Mouse (Mus musculus): ENCODE data around the gene Fat4. TPM values are rescaled to one million over a fixed set of nuclear protein-coding genes. Genes with fewer than 3 reads are reported as not detected.

Gene Fat4
- polyA plus RNA-seq, 1 experiment from 2014 or later, result 15.2 TPM

DNA sequence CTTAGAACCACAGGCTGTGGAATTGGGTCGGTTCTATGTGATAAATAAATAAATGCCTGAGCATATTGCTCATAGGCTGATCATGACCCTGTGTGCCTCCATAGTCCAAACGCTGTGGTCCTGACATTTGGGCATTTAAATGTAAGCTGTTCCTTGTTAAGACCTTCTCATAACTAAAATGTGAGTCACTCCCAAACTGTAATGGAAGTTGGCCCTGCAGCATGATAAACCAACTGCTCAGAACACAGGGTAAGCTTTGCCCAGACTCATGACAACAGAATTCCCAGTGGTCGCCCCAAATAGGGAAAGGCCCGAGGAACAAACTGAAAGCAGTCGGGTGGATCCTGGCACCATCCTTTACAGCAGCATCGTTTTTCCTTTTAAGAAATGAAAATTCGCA lies 49.7 kb downstream of the Fat4 start:
- no peak overlapping the region for H3K4me2 ChIP-seq (ENCODE audit: low read depth, low read length, severe bottlenecking)
- DNase-seq (ENCODE audit: low spot score) (no peak), ATAC-seq (replicated peaks; ENCODE audit: low FRiP score) (no peak)
- H3K9me3 ChIP-seq (ENCODE audit: control insufficient read depth, low read length), result no peaks in the 10 kb centered on the region
- WGBS, result 89% methylated on average over 7 of the region's 7 CpGs
- H3K9ac ChIP-seq (ENCODE audit: low read length), result no peak overlapping the region
- H3K27ac ChIP-seq (ENCODE audit: low read depth, low read length), result no peak overlapping the region
- H3K27me3 ChIP-seq (ENCODE audit: control insufficient read depth, insufficient read depth, low read length), result no peaks in the 10 kb centered on the region
- no peaks in the 10 kb centered on the region for H3K36me3 ChIP-seq (ENCODE audit: control insufficient read depth, insufficient read depth, low read length)
- H3K4me3 ChIP-seq (ENCODE audit: low read depth, low read length), result no peak overlapping the region
- H3K4me1 ChIP-seq (replicated peaks; ENCODE audit: control insufficient read depth, insufficient read depth, low read length), result peaks cover 2% of the 10 kb centered on the region; the same call in 1 of the 2 replicates

DNA sequence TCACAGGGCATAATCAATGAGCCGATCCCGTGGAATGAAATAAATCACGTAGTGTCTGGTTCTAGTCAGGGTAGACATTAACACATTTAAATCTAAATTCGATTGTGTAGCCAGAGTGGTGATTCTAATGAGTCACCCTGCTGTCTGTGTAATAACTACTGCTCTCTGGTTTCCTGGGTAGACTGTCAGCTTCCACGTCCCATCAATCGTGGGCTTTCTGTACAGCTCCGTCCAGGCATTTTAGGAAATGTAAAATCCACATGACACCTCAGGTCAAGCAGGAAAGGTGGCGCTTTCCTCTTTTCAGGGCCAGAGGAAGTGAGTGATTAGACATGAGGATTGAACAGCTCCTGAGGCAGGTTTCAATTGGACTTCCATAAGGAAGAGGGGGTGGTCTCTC lies 50.4 kb downstream of the Fat4 start:
- DNase-seq (ENCODE audit: low spot score) (no peak), ATAC-seq (replicated peaks; ENCODE audit: low FRiP score) (no peak)
- no peaks in the 10 kb centered on the region for H3K9me3 ChIP-seq (ENCODE audit: control insufficient read depth, low read length)
- H3K36me3 ChIP-seq (ENCODE audit: control insufficient read depth, insufficient read depth, low read length), result no peaks in the 10 kb centered on the region
- H3K4me1 ChIP-seq (replicated peaks; ENCODE audit: control insufficient read depth, insufficient read depth, low read length), result peaks cover 2% of the 10 kb centered on the region; the same call in 1 of the 2 replicates
- no peak overlapping the region for H3K9ac ChIP-seq (ENCODE audit: low read length)
- no peak overlapping the region for H3K4me3 ChIP-seq (ENCODE audit: low read depth, low read length)
- no peak overlapping the region for H3K4me2 ChIP-seq (ENCODE audit: low read depth, low read length, severe bottlenecking)
- 81% methylated on average over 8 of the region's 8 CpGs for WGBS
- no peak overlapping the region for H3K27ac ChIP-seq (ENCODE audit: low read depth, low read length)
- no peaks in the 10 kb centered on the region for H3K27me3 ChIP-seq (ENCODE audit: control insufficient read depth, insufficient read depth, low read length)

DNA sequence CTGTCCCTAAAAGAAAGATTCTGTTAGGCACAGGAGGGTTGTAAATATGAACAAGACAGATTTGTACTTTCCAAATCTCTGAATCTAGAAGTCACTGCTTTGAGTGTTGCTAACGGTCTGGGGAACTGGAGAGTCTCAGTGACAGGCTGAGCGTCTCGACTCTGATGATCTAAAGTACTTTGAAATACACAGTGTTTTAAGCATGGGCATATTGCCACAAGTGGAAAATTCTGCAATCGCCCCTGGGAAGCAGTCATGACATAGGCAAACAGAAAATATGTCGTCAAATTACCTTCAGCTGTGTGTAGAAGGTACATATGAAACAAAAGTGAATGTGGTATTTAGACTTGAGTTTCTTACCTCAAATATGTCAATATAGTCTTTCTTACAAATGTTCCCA lies 51.4 kb downstream of the Fat4 start:
- H3K4me3 ChIP-seq (ENCODE audit: low read depth, low read length), result no peak overlapping the region
- H3K4me1 ChIP-seq (replicated peaks; ENCODE audit: control insufficient read depth, insufficient read depth, low read length), result peaks cover 2% of the 10 kb centered on the region; the same call in 1 of the 2 replicates
- ATAC-seq (replicated peaks; ENCODE audit: low FRiP score), result no peak
- H3K9me3 ChIP-seq (ENCODE audit: control insufficient read depth, low read length), result no peaks in the 10 kb centered on the region
- no peaks in the 10 kb centered on the region; the same call in 1 of the 2 replicates for H3K36me3 ChIP-seq (ENCODE audit: control insufficient read depth, insufficient read depth, low read length)
- H3K4me2 ChIP-seq (ENCODE audit: low read depth, low read length, severe bottlenecking), result no peak overlapping the region
- DNase-seq (ENCODE audit: low spot score), result no peak
- no peaks in the 10 kb centered on the region for H3K27me3 ChIP-seq (ENCODE audit: control insufficient read depth, insufficient read depth, low read length)
- WGBS, result 88% methylated on average over 5 of the region's 5 CpGs
- H3K9ac ChIP-seq (ENCODE audit: low read length), result no peak overlapping the region
- no peak overlapping the region for H3K27ac ChIP-seq (ENCODE audit: low read depth, low read length)

DNA sequence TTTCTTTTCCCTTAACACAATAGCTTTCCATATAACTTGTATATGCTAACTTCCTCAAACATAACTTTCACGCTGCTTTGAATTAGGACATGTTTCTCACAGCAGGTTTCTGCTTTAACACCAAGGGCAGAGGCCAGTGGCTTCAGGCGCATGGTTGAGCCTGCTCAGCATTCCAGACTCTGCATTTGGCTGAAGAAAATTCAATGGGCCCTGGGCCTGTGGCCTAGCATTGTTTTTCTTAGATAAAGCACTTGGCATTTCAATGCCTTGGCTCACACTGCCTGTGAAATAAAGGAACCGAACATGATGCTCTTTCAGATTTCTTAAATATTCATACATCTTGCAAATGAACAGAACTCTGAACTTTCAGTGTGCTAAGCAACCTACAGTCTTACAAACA lies 52.8 kb downstream of the Fat4 start:
- 0 out of 2 replicates have a peak overlapping the region, but pooled peaks have one; percentile 14 for H3K27ac ChIP-seq (ENCODE audit: low read depth, low read length)
- no peaks in the 10 kb centered on the region; the same call in 1 of the 2 replicates for H3K36me3 ChIP-seq (ENCODE audit: control insufficient read depth, insufficient read depth, low read length)
- 5% methylated on average over 3 of the region's 3 CpGs for WGBS
- H3K27me3 ChIP-seq (ENCODE audit: control insufficient read depth, insufficient read depth, low read length), result no peaks in the 10 kb centered on the region
- H3K4me2 ChIP-seq (ENCODE audit: low read depth, low read length, severe bottlenecking), result no peak overlapping the region
- H3K4me1 ChIP-seq (replicated peaks; ENCODE audit: control insufficient read depth, insufficient read depth, low read length), result peaks cover 2% of the 10 kb centered on the region; the same call in 1 of the 2 replicates
- H3K9me3 ChIP-seq (ENCODE audit: control insufficient read depth, low read length), result no peaks in the 10 kb centered on the region
- DNase-seq (ENCODE audit: low spot score) (no peak), ATAC-seq (replicated peaks; ENCODE audit: low FRiP score) (no peak)
- H3K9ac ChIP-seq (ENCODE audit: low read length), result no peak overlapping the region
- no peak overlapping the region for H3K4me3 ChIP-seq (ENCODE audit: low read depth, low read length)

DNA sequence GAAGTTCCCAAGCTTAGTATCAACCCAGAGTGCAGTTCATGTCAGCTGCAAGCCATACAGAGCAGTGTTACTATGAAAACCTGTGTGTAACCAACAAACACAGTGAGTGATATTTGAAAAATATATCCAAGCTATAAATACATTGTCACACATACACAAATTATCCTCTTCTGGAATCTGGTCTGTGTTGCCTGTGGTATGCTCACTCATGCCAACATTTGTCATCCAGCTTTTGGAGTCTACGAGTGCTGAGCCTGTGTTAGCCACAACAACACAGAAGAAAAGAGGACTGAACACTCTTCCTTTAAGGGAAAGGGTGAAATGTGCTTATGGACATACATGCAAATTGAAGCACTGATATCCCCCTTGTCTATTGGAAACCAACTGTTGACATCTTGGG lies 53.6 kb downstream of the Fat4 start:
- Histone ChIP-seq H3K36me3 (ENCODE audit: control insufficient read depth, insufficient read depth, low read length) (no peaks in the 10 kb centered on the region; the same call in 1 of the 2 replicates), H3K9me3 (ENCODE audit: control insufficient read depth, low read length) (no peaks in the 10 kb centered on the region), H3K4me3 (ENCODE audit: low read depth, low read length) (no peak overlapping the region), H3K9ac (ENCODE audit: low read length) (no peak overlapping the region), H3K4me1 (replicated peaks; ENCODE audit: control insufficient read depth, insufficient read depth, low read length) (peaks cover 2% of the 10 kb centered on the region; the same call in 1 of the 2 replicates), H3K4me2 (ENCODE audit: low read depth, low read length, severe bottlenecking) (no peak overlapping the region), H3K27me3 (ENCODE audit: control insufficient read depth, insufficient read depth, low read length) (no peaks in the 10 kb centered on the region), H3K27ac (ENCODE audit: low read depth, low read length) (no peak overlapping the region)
- ATAC-seq (replicated peaks; ENCODE audit: low FRiP score), result no peak
- 78% methylated on average over 1 of the region's 1 CpGs for WGBS
- no peak for DNase-seq (ENCODE audit: low spot score)

DNA sequence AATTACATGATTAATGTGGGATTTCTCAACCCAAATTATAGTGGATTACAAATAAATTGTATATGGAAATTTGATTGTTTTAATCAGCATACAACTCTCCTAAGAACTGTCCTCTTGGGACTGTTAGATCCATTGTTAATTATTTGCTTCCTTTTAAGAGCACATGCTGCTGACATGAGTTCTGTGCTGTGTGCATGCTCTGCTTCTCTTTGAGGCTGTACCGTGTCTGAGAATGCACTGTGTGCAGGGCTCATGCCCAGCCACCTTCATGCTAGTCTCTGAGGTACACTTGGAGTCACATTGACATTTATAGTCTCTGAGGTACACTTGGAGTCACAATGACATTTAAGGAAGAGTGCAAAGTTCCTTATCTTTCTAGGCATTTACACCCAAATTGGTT lies 58.4 kb downstream of the Fat4 start:
- Histone ChIP-seq H3K27me3 (ENCODE audit: control insufficient read depth, insufficient read depth, low read length) (no peaks in the 10 kb centered on the region), H3K4me1 (replicated peaks; ENCODE audit: control insufficient read depth, insufficient read depth, low read length) (no peaks in the 10 kb centered on the region), H3K4me3 (ENCODE audit: low read depth, low read length) (no peak overlapping the region), H3K9ac (ENCODE audit: low read length) (no peak overlapping the region), H3K4me2 (ENCODE audit: low read depth, low read length, severe bottlenecking) (no peak overlapping the region), H3K9me3 (ENCODE audit: control insufficient read depth, low read length) (no peaks in the 10 kb centered on the region), H3K27ac (ENCODE audit: low read depth, low read length) (no peak overlapping the region), H3K36me3 (ENCODE audit: control insufficient read depth, insufficient read depth, low read length) (no peaks in the 10 kb centered on the region; the same call in 1 of the 2 replicates)
- DNase-seq (ENCODE audit: low spot score) (no peak), ATAC-seq (replicated peaks; ENCODE audit: low FRiP score) (no peak)
- WGBS, result 81% methylated on average over 1 of the region's 1 CpGs

DNA sequence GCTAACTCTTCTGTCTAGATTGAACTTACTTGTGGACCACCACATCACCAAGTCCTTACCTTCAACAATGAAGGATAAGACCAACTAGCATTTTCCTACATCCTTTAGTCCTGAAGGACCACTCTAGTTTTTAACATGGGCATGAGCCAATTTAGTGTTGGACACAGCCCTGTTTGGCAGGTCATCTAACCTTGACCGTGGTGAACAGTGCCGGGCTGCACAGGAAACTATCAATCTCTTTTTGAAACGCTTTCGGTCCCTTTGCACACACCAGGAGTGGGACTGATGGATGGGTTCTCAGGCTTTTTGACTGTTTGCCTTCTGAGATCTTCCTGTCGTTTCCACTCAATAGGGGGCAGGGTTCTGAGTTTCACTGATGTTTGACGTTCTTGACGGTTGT lies 61.0 kb downstream of the Fat4 start:
- H3K27ac ChIP-seq (ENCODE audit: low read depth, low read length), result no peak overlapping the region
- no peak overlapping the region for H3K9ac ChIP-seq (ENCODE audit: low read length)
- DNase-seq (ENCODE audit: low spot score) (no peak), ATAC-seq (replicated peaks; ENCODE audit: low FRiP score) (no peak)
- no peaks in the 10 kb centered on the region for H3K9me3 ChIP-seq (ENCODE audit: control insufficient read depth, low read length)
- H3K4me2 ChIP-seq (ENCODE audit: low read depth, low read length, severe bottlenecking), result no peak overlapping the region
- no peaks in the 10 kb centered on the region for H3K27me3 ChIP-seq (ENCODE audit: control insufficient read depth, insufficient read depth, low read length)
- WGBS, result 97% methylated on average over 7 of the region's 7 CpGs
- H3K36me3 ChIP-seq (ENCODE audit: control insufficient read depth, insufficient read depth, low read length), result no peaks in the 10 kb centered on the region; the same call in 1 of the 2 replicates
- H3K4me3 ChIP-seq (ENCODE audit: low read depth, low read length), result no peak overlapping the region
- H3K4me1 ChIP-seq (replicated peaks; ENCODE audit: control insufficient read depth, insufficient read depth, low read length), result no peaks in the 10 kb centered on the region

DNA sequence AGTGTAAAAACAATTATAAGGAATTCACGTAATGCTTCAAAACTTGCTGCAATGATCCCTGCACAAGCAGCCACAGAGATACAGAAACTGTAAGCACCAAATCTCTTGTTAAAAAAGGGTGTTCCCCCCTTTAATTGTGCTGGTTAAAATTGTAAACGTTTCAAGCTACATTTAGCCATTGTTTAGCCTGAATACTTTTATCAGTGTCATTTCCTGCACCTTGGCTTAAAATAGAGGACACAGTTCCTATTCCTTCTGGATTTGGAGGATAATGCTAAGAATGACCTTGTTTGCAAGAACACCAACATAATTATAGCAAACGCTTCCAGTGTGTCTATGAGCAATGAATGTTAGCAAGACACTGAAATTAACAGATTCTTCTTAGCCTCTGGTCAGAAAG lies 65.9 kb downstream of the Fat4 start:
- Histone ChIP-seq H3K36me3 (ENCODE audit: control insufficient read depth, insufficient read depth, low read length) (no peaks in the 10 kb centered on the region; the same call in 1 of the 2 replicates), H3K9ac (ENCODE audit: low read length) (no peak overlapping the region), H3K4me2 (ENCODE audit: low read depth, low read length, severe bottlenecking) (no peak overlapping the region), H3K27me3 (ENCODE audit: control insufficient read depth, insufficient read depth, low read length) (no peaks in the 10 kb centered on the region), H3K27ac (ENCODE audit: low read depth, low read length) (no peak overlapping the region), H3K4me1 (replicated peaks; ENCODE audit: control insufficient read depth, insufficient read depth, low read length) (no peaks in the 10 kb centered on the region), H3K9me3 (ENCODE audit: control insufficient read depth, low read length) (no peaks in the 10 kb centered on the region), H3K4me3 (ENCODE audit: low read depth, low read length) (no peak overlapping the region)
- ATAC-seq (replicated peaks; ENCODE audit: low FRiP score) (no peak), DNase-seq (ENCODE audit: low spot score) (no peak)
- 81% methylated on average over 3 of the region's 3 CpGs for WGBS

DNA sequence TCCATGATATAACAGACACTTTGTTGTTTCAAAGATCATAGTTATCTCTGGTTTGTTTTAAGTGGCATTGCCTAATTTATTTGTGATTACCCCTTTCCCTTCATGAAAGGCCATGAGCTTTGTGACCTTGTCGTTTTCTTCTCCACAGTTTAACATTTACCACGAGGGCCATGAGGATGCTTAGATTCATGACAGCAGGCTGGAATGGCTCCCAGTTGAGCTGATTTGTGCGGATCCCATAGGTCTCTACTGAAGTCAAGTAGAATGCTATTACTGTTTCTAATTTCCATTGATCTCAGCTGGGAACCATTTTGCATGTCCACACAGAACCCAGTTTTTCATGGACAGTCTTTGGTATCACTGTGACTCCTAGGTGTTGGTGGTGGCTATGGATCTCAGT lies 67.5 kb downstream of the Fat4 start:
- no peak for DNase-seq (ENCODE audit: low spot score)
- Histone ChIP-seq H3K27ac (ENCODE audit: low read depth, low read length) (no peak overlapping the region), H3K4me1 (replicated peaks; ENCODE audit: control insufficient read depth, insufficient read depth, low read length) (no peaks in the 10 kb centered on the region), H3K36me3 (ENCODE audit: control insufficient read depth, insufficient read depth, low read length) (no peaks in the 10 kb centered on the region; the same call in 1 of the 2 replicates), H3K9ac (ENCODE audit: low read length) (no peak overlapping the region), H3K27me3 (ENCODE audit: control insufficient read depth, insufficient read depth, low read length) (no peaks in the 10 kb centered on the region), H3K9me3 (ENCODE audit: control insufficient read depth, low read length) (no peaks in the 10 kb centered on the region), H3K4me3 (ENCODE audit: low read depth, low read length) (no peak overlapping the region), H3K4me2 (ENCODE audit: low read depth, low read length, severe bottlenecking) (no peak overlapping the region)
- ATAC-seq (replicated peaks; ENCODE audit: low FRiP score), result no peak
- WGBS, result 80% methylated on average over 3 of the region's 3 CpGs

Measured in forebrain, embryonic 11.5 days (tissue).